Mouse (Mus musculus): ENCODE data around the gene Rnf181.

The Rnf181 gene

GRCm38 (mm10) chr6:72329019-72329418 lies 37.7 kb downstream of the Rnf181 start:
- DNase-seq (ENCODE audit: low spot score in 2 of 2) = no peak

GRCm38 (mm10) chr6:72326274-72326673 lies 40.5 kb downstream of the Rnf181 start:
- no peak for DNase-seq (ENCODE audit: low spot score in 2 of 2)

GRCm38 (mm10) chr6:72323786-72324508 lies 42.8 kb downstream of the Rnf181 start:
- no peak for DNase-seq (ENCODE audit: low spot score in 2 of 2)

GRCm38 (mm10) chr6:72322936-72323335 lies 43.8 kb downstream of the Rnf181 start:
- DNase-seq (ENCODE audit: low spot score in 2 of 2) = no peak

- peak; percentile 26 to 31 for DNase-seq (ENCODE audit: low spot score in 2 of 2)
Measured at GRCm38 (mm10) chr6:72319019-72319418, 47.7 kb downstream of the Rnf181 start.

GRCm38 (mm10) chr6:72318440-72318839 lies 48.3 kb downstream of the Rnf181 start:
- no peak for DNase-seq (ENCODE audit: low spot score in 2 of 2)

GRCm38 (mm10) chr6:72316044-72316443 lies 50.7 kb downstream of the Rnf181 start:
- no peak for DNase-seq (ENCODE audit: low spot score in 2 of 2)

- no peak for DNase-seq (ENCODE audit: low spot score in 2 of 2)
Measured at GRCm38 (mm10) chr6:72315384-72315783, 51.4 kb downstream of the Rnf181 start.

- no peak for DNase-seq (ENCODE audit: low spot score in 2 of 2)
Measured at GRCm38 (mm10) chr6:72313124-72313867, 53.5 kb downstream of the Rnf181 start.

GRCm38 (mm10) chr6:72312198-72312597 lies 54.6 kb downstream of the Rnf181 start:
- no peak for DNase-seq (ENCODE audit: low spot score in 2 of 2)

Data from frontal cortex, postnatal 25 days (tissue).